16 mouse cellular contexts compared by ENCODE assay signal in genomic region chr1:135617344-135617743, GRCm38 (mm10).
"Had no signal": no experiment of that assay in that cellular context is flagged by ENCODE, and none has a peak within 500 bp of the region (broad histone marks: within the 10 kb centered on the region; RNA-seq: fewer than 3 reads in every experiment).

No protein-coding gene starts in this region.

- H3K4me3 ChIP-seq: layer of hippocampus, adult 2 months; lung, embryonic 15.5 days; midbrain, embryonic 12.5 days; midbrain, embryonic 15.5 days; myocyte; neural tube, embryonic 13.5 days had no signal

- ATAC-seq: intestine, postnatal 0 days had no signal

- H3K36me3 ChIP-seq: lung, embryonic 15.5 days; midbrain, embryonic 12.5 days; midbrain, embryonic 15.5 days; neural tube, embryonic 13.5 days had no signal

- H3K9me3 ChIP-seq: lung, embryonic 15.5 days; midbrain, embryonic 12.5 days; midbrain, embryonic 15.5 days; neural tube, embryonic 13.5 days had no signal

- H3K9ac ChIP-seq: liver, embryonic 14.5 days; lung, embryonic 15.5 days; midbrain, embryonic 12.5 days; midbrain, embryonic 15.5 days; neural tube, embryonic 13.5 days had no signal

- H3K27ac ChIP-seq: kidney, postnatal 0 days; layer of hippocampus, adult 2 months; liver, embryonic 14.5 days; lung, embryonic 15.5 days; midbrain, embryonic 12.5 days; midbrain, embryonic 15.5 days; neural tube, embryonic 13.5 days had no signal

- H3K4me2 ChIP-seq: lung, embryonic 15.5 days; midbrain, embryonic 12.5 days; midbrain, embryonic 15.5 days; neural tube, embryonic 13.5 days had no signal

- H3K27me3 ChIP-seq: lung, embryonic 15.5 days; midbrain, embryonic 15.5 days; neural tube, embryonic 13.5 days had no signal

- DNase-seq: kidney, adult 2 months; kidney, postnatal 25 days; layer of hippocampus, adult 9-11 months; lung, adult 18-20 months; retina, postnatal 1 day; thymus, adult 18-20 months; thymus, postnatal 36 days had no signal
